Mouse (Mus musculus): ENCODE results near the gene AW011738. TPM values are rescaled to one million over a fixed set of nuclear protein-coding genes. Genes with fewer than 3 reads are reported as not detected.

Gene AW011738
- polyA plus RNA-seq, 1 experiment from 2014 or later, result 0.69 TPM

GRCm38 (mm10) chr4:156185456-156185949 is 17.6 kb upstream of the AW011738 start:
- DNase-seq (ENCODE audit: low spot score) (no peak), ATAC-seq (replicated peaks; ENCODE audit: low FRiP score, low TSS enrichment, low read depth) (no peak)
- Histone ChIP-seq H3K9ac (ENCODE audit: low read length) (no peak overlapping the region), H3K27ac (ENCODE audit: low read depth) (no peak overlapping the region), H3K4me1 (replicated peaks; ENCODE audit: control insufficient read depth, insufficient read depth, low read length) (peaks cover 20% of the 10 kb centered on the region), H3K27me3 (replicated peaks; ENCODE audit: control insufficient read depth, insufficient read depth, low read length) (no peaks in the 10 kb centered on the region), H3K36me3 (ENCODE audit: control insufficient read depth, insufficient read depth, low read length) (peaks cover 42% of the 10 kb centered on the region), H3K9me3 (ENCODE audit: control insufficient read depth, low read length) (no peaks in the 10 kb centered on the region), H3K4me2 (ENCODE audit: low read length) (no peak overlapping the region; the same call in 1 of the 2 replicates), H3K4me3 (ENCODE audit: low read depth, low read length) (no peak overlapping the region)
- 84% methylated on average over 13 of the region's 13 CpGs for WGBS

GRCm38 (mm10) chr4:156185950-156186850 is 16.9 kb upstream of the AW011738 start:
- Histone ChIP-seq H3K9ac (ENCODE audit: low read length) (peak overlapping the region; percentile 32), H3K4me2 (ENCODE audit: low read length) (peak overlapping the region; percentile 32)

GRCm38 (mm10) chr4:156188162-156188810 is 14.8 kb upstream of the AW011738 start:
- H3K4me1 ChIP-seq (replicated peaks; ENCODE audit: control insufficient read depth, insufficient read depth, low read length), result peaks cover 30% of the 10 kb centered on the region
- peaks cover 50% of the 10 kb centered on the region for H3K36me3 ChIP-seq (ENCODE audit: control insufficient read depth, insufficient read depth, low read length)
- ATAC-seq (replicated peaks; ENCODE audit: low FRiP score, low TSS enrichment, low read depth) (no peak), DNase-seq (ENCODE audit: low spot score) (no peak)
- no peaks in the 10 kb centered on the region for H3K27me3 ChIP-seq (replicated peaks; ENCODE audit: control insufficient read depth, insufficient read depth, low read length)
- H3K9ac ChIP-seq (ENCODE audit: low read length), result no peak overlapping the region
- no peak overlapping the region for H3K4me3 ChIP-seq (ENCODE audit: low read depth, low read length)
- no peaks in the 10 kb centered on the region for H3K9me3 ChIP-seq (ENCODE audit: control insufficient read depth, low read length)
- H3K4me2 ChIP-seq (ENCODE audit: low read length), result no peak overlapping the region
- H3K27ac ChIP-seq (ENCODE audit: low read depth), result no peak overlapping the region
- 67% methylated on average over 5 of the region's 5 CpGs for WGBS

More at GRCm38 (mm10) chr4:156185950-156186850, 16.9 kb upstream of the AW011738 start:
- Histone ChIP-seq H3K27ac (ENCODE audit: low read depth) (no peak overlapping the region), H3K36me3 (ENCODE audit: control insufficient read depth, insufficient read depth, low read length) (peaks cover 42% of the 10 kb centered on the region), H3K9me3 (ENCODE audit: control insufficient read depth, low read length) (no peaks in the 10 kb centered on the region), H3K4me3 (ENCODE audit: low read depth, low read length) (no peak overlapping the region), H3K4me1 (replicated peaks; ENCODE audit: control insufficient read depth, insufficient read depth, low read length) (peaks cover 20% of the 10 kb centered on the region), H3K27me3 (replicated peaks; ENCODE audit: control insufficient read depth, insufficient read depth, low read length) (no peaks in the 10 kb centered on the region)
- WGBS, result 19% methylated on average over 31 of the region's 31 CpGs
- no peak for DNase-seq (ENCODE audit: low spot score)
- no peak for ATAC-seq (replicated peaks; ENCODE audit: low FRiP score, low TSS enrichment, low read depth)

- Histone ChIP-seq H3K36me3 (ENCODE audit: control insufficient read depth, insufficient read depth, low read length) (peaks cover 55% of the 10 kb centered on the region), H3K27ac (ENCODE audit: low read depth) (peak overlapping the region; percentile 51; the same call in 1 of the 2 replicates), H3K27me3 (replicated peaks; ENCODE audit: control insufficient read depth, insufficient read depth, low read length) (no peaks in the 10 kb centered on the region), H3K9ac (ENCODE audit: low read length) (no peak overlapping the region), H3K4me3 (ENCODE audit: low read depth, low read length) (no peak overlapping the region), H3K4me1 (replicated peaks; ENCODE audit: control insufficient read depth, insufficient read depth, low read length) (peaks cover 34% of the 10 kb centered on the region), H3K9me3 (ENCODE audit: control insufficient read depth, low read length) (no peaks in the 10 kb centered on the region), H3K4me2 (ENCODE audit: low read length) (peak overlapping the region; percentile 22)
- WGBS, result 29% methylated on average over 6 of the region's 6 CpGs
- ATAC-seq (replicated peaks; ENCODE audit: low FRiP score, low TSS enrichment, low read depth), result peak; percentile 65
- DNase-seq (ENCODE audit: low spot score), result no peak
Observed at GRCm38 (mm10) chr4:156188811-156189323, 14.2 kb upstream of the AW011738 start.

GRCm38 (mm10) chr4:156192421-156193199 is 10.5 kb upstream of the AW011738 start:
- no peak overlapping the region for H3K4me3 ChIP-seq (ENCODE audit: low read depth, low read length)
- H3K9me3 ChIP-seq (ENCODE audit: control insufficient read depth, low read length), result no peaks in the 10 kb centered on the region
- H3K9ac ChIP-seq (ENCODE audit: low read length), result no peak overlapping the region
- peaks cover 45% of the 10 kb centered on the region for H3K36me3 ChIP-seq (ENCODE audit: control insufficient read depth, insufficient read depth, low read length)
- no peak overlapping the region; the same call in 1 of the 2 replicates for H3K27ac ChIP-seq (ENCODE audit: low read depth)
- H3K27me3 ChIP-seq (replicated peaks; ENCODE audit: control insufficient read depth, insufficient read depth, low read length), result no peaks in the 10 kb centered on the region
- peaks cover 48% of the 10 kb centered on the region for H3K4me1 ChIP-seq (replicated peaks; ENCODE audit: control insufficient read depth, insufficient read depth, low read length)
- no peak overlapping the region for H3K4me2 ChIP-seq (ENCODE audit: low read length)
- DNase-seq (ENCODE audit: low spot score), result no peak
- 0 out of 2 replicates have a peak, but pooled peaks have one; percentile 4 for ATAC-seq (replicated peaks; ENCODE audit: low FRiP score, low TSS enrichment, low read depth)
- 43% methylated on average over 8 of the region's 8 CpGs for WGBS

- H3K9ac ChIP-seq (ENCODE audit: low read length), result no peak overlapping the region
- WGBS, result 39% methylated on average over 2 of the region's 2 CpGs
- no peaks in the 10 kb centered on the region for H3K9me3 ChIP-seq (ENCODE audit: control insufficient read depth, low read length)
- peaks cover 45% of the 10 kb centered on the region for H3K36me3 ChIP-seq (ENCODE audit: control insufficient read depth, insufficient read depth, low read length)
- peaks cover 48% of the 10 kb centered on the region for H3K4me1 ChIP-seq (replicated peaks; ENCODE audit: control insufficient read depth, insufficient read depth, low read length)
- DNase-seq (ENCODE audit: low spot score) (no peak), ATAC-seq (replicated peaks; ENCODE audit: low FRiP score, low TSS enrichment, low read depth) (no peak)
- H3K27me3 ChIP-seq (replicated peaks; ENCODE audit: control insufficient read depth, insufficient read depth, low read length), result no peaks in the 10 kb centered on the region
- H3K27ac ChIP-seq (ENCODE audit: low read depth), result no peak overlapping the region
- H3K4me2 ChIP-seq (ENCODE audit: low read length), result no peak overlapping the region
- no peak overlapping the region for H3K4me3 ChIP-seq (ENCODE audit: low read depth, low read length)
Observed at GRCm38 (mm10) chr4:156193200-156193590, 9.9 kb upstream of the AW011738 start.

GRCm38 (mm10) chr4:156193906-156194305 is 9.2 kb upstream of the AW011738 start:
- peaks cover 43% of the 10 kb centered on the region for H3K4me1 ChIP-seq (replicated peaks; ENCODE audit: control insufficient read depth, insufficient read depth, low read length)
- no peak for ATAC-seq (replicated peaks; ENCODE audit: low FRiP score, low TSS enrichment, low read depth)
- no peak overlapping the region for H3K27ac ChIP-seq (ENCODE audit: low read depth)
- peaks cover 45% of the 10 kb centered on the region for H3K36me3 ChIP-seq (ENCODE audit: control insufficient read depth, insufficient read depth, low read length)
- no peaks in the 10 kb centered on the region for H3K27me3 ChIP-seq (replicated peaks; ENCODE audit: control insufficient read depth, insufficient read depth, low read length)
- WGBS, result 68% methylated on average over 5 of the region's 5 CpGs
- DNase-seq (ENCODE audit: low spot score), result no peak
- H3K9ac ChIP-seq (ENCODE audit: low read length), result no peak overlapping the region
- no peak overlapping the region for H3K4me3 ChIP-seq (ENCODE audit: low read depth, low read length)
- H3K9me3 ChIP-seq (ENCODE audit: control insufficient read depth, low read length), result no peaks in the 10 kb centered on the region
- peak overlapping the region; percentile 90; the same call in 1 of the 2 replicates for H3K4me2 ChIP-seq (ENCODE audit: low read length)

- peak overlapping the region; percentile 90; the same call in 1 of the 2 replicates for H3K4me2 ChIP-seq (ENCODE audit: low read length)
- peaks cover 39% of the 10 kb centered on the region for H3K4me1 ChIP-seq (replicated peaks; ENCODE audit: control insufficient read depth, insufficient read depth, low read length)
Observed at GRCm38 (mm10) chr4:156194346-156194745, 8.8 kb upstream of the AW011738 start.

More at GRCm38 (mm10) chr4:156194346-156194745, 8.8 kb upstream of the AW011738 start:
- no peak for ATAC-seq (replicated peaks; ENCODE audit: low FRiP score, low TSS enrichment, low read depth)
- Histone ChIP-seq H3K27ac (ENCODE audit: low read depth) (no peak overlapping the region), H3K9me3 (ENCODE audit: control insufficient read depth, low read length) (no peaks in the 10 kb centered on the region), H3K36me3 (ENCODE audit: control insufficient read depth, insufficient read depth, low read length) (peaks cover 45% of the 10 kb centered on the region), H3K9ac (ENCODE audit: low read length) (no peak overlapping the region), H3K4me3 (ENCODE audit: low read depth, low read length) (no peak overlapping the region), H3K27me3 (replicated peaks; ENCODE audit: control insufficient read depth, insufficient read depth, low read length) (no peaks in the 10 kb centered on the region)
- WGBS, result 45% methylated on average over 6 of the region's 6 CpGs
- no peak for DNase-seq (ENCODE audit: low spot score)
